Mouse (Mus musculus) lung, postnatal 0 days (tissue): ENCODE results near the gene St3gal3.

Experiments used
- CTCF ChIP-seq: IDR thresholded peaks from 2 replicates; pipeline ENCODE4 v1.5.1; 2016; ENCODE audit warnings: antibody characterized with exemption, mild to moderate bottlenecking
- EP300 ChIP-seq: IDR thresholded peaks from 2 replicates; pipeline ENCODE4 v1.6.1; 2016; ENCODE audit warnings: antibody characterized with exemption, mild to moderate bottlenecking, control low read depth

DNA sequence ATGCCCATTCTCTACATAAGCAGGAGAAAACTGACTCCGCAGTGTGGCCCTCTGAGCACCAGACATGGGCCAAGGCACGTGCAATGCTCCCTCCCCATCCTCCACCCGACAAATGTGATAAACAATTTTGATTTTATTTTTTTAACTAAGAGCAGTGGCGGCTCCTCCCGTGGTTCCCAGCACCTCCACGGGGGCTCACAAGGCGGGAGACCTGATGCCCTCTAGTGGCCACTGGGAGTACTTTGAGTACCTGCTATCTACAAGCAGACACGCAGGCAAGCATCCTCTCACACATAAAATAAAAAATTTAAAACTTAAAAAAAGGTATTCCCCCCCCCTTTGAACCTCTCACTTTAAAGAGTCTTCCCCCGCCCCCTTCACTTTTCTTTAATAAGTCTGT lies 36.3 kb upstream of the St3gal3 start:
- TF ChIP-seq CTCF (peak; percentile 49), EP300 (no peak)
